Comparison of ENCODE assay signal across 8 mouse cellular contexts in the genomic region with DNA sequence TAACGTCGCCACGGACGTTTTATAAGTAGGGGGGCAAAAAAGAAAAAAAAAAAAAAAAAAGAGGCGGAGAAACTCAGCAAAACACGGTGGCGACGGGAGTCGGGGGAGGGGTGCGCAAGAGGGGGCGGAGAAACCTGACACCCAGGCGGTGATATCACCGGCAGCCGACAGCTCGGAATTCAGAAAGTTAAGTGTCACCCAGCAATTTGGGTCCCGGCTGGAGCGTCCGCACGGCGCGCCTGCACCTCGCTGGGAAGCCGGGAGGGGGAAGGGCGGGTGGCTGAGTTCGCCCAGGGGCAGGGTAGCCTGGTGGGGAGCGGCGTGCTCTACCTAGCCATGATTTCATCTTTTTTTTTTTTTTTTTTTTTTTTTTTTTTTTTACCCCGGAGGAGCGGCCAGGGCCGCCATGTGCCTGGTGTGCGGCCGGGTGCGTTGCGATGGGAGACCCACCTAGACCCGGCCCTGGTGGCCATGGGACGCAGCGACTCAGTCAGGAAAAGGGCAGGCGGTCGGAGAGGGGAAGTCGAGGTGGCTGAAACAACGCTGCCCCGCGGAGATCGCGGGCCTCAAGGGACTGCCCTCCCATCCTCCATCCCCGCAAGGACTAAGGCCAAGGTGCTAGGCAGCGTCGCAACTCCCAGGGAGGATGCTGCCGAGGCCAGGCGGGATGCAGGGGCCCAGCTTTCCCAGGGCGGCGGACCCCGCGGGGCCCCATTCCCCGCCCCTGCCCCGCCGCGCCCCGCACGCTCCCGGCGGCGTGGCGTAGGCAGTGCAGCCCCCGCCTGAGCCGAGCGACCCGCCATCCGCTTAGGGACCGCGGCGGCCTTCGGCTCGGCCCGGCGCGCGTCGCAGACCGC. TPM values are rescaled to one million over a fixed set of nuclear protein-coding genes. Genes with fewer than 3 reads are reported as not detected.
DNase-seq lines count a peak whose midpoint lies in the region; ATAC-seq and TF ChIP-seq lines count a peak whose summit lies in the region.

No protein-coding gene starts in this region.

- TF ChIP-seq CTCF in bone marrow macrophage, adult 2 months (IDR thresholded peaks at IDR 0.05; ENCODE audit: low read depth, low read length): no peak

- WGBS in embryonic facial prominence, embryonic 15.5 days: under 1% methylated on average over 80 of the region's 80 CpGs
- WGBS in heart, embryonic 10.5 days: under 1% methylated on average over 67 of the region's 80 CpGs
- WGBS in kidney, embryonic 15.5 days: under 1% methylated on average over 68 of the region's 80 CpGs
- under 1% methylated on average over 73 of the region's 80 CpGs for WGBS in liver, embryonic 12.5 days (ENCODE audit: insufficient replicate concordance)
- WGBS in stomach, embryonic 15.5 days: under 1% methylated on average over 73 of the region's 80 CpGs

- H3K9me3 ChIP-seq in embryonic facial prominence, embryonic 15.5 days (replicated peaks): no peaks in the 10 kb centered on the region
- H3K9me3 ChIP-seq in heart, embryonic 10.5 days: no peaks in the 10 kb centered on the region
- H3K9me3 ChIP-seq in kidney, embryonic 15.5 days (replicated peaks): no peaks in the 10 kb centered on the region
- H3K9me3 ChIP-seq in liver, embryonic 12.5 days (replicated peaks): no peaks in the 10 kb centered on the region
- H3K9me3 ChIP-seq in stomach, embryonic 15.5 days: no peaks in the 10 kb centered on the region

- peak overlapping the region; percentile 99 for H3K4me2 ChIP-seq in embryonic facial prominence, embryonic 15.5 days (replicated peaks)
- peak overlapping the region; percentile 95 for H3K4me2 ChIP-seq in kidney, embryonic 15.5 days
- peak overlapping the region; percentile 98 for H3K4me2 ChIP-seq in liver, embryonic 12.5 days
- H3K4me2 ChIP-seq in stomach, embryonic 15.5 days: peak overlapping the region; percentile 100

- ATAC-seq in embryonic facial prominence, embryonic 15.5 days (ENCODE audit: insufficient number of reproducible peaks, low FRiP score, low TSS enrichment, low read depth): peak; percentile 71
- ATAC-seq in kidney, embryonic 15.5 days (replicated peaks; ENCODE audit: low FRiP score): peak; percentile 65
- ATAC-seq in liver, embryonic 12.5 days: peak; percentile 70
- ATAC-seq in stomach, embryonic 15.5 days (ENCODE audit: insufficient read depth, low FRiP score, low read depth): peak; percentile 41

- no peak for TF ChIP-seq POLR2A in bone marrow macrophage, adult 2 months (IDR thresholded peaks at IDR 0.05; ENCODE audit: borderline replicate concordance, low read depth, low read length)

- H3K4me3 ChIP-seq in bone marrow macrophage, adult 2 months (ENCODE audit: insufficient read depth, low read length): peak overlapping the region; percentile 72
- H3K4me3 ChIP-seq in embryonic facial prominence, embryonic 15.5 days (replicated peaks): peak overlapping the region; percentile 87
- H3K4me3 ChIP-seq in heart, embryonic 10.5 days: peak overlapping the region; percentile 91
- H3K4me3 ChIP-seq in kidney, embryonic 15.5 days (replicated peaks): peak overlapping the region; percentile 82
- peak overlapping the region; percentile 77 for H3K4me3 ChIP-seq in liver, embryonic 12.5 days
- H3K4me3 ChIP-seq in stomach, embryonic 15.5 days (replicated peaks): peak overlapping the region; percentile 82

- H3K27ac ChIP-seq in bone marrow macrophage, adult 2 months (ENCODE audit: insufficient read depth, low read depth, low read length): peak overlapping the region; percentile 54
- peak overlapping the region; percentile 96 for H3K27ac ChIP-seq in embryonic facial prominence, embryonic 15.5 days (replicated peaks)
- H3K27ac ChIP-seq in heart, embryonic 10.5 days: peak overlapping the region; percentile 99
- peak overlapping the region; percentile 95 for H3K27ac ChIP-seq in kidney, embryonic 15.5 days
- H3K27ac ChIP-seq in liver, embryonic 12.5 days: peak overlapping the region; percentile 81
- H3K27ac ChIP-seq in stomach, embryonic 15.5 days: peak overlapping the region; percentile 92

- peaks cover 35% of the 10 kb centered on the region for H3K4me1 ChIP-seq in bone marrow macrophage, adult 2 months (ENCODE audit: control insufficient read depth, insufficient read depth, low read length)
- peaks cover 26% of the 10 kb centered on the region for H3K4me1 ChIP-seq in embryonic facial prominence, embryonic 15.5 days
- peaks cover 33% of the 10 kb centered on the region for H3K4me1 ChIP-seq in heart, embryonic 10.5 days
- peaks cover 30% of the 10 kb centered on the region for H3K4me1 ChIP-seq in kidney, embryonic 15.5 days
- peaks cover 34% of the 10 kb centered on the region for H3K4me1 ChIP-seq in liver, embryonic 12.5 days
- peaks cover 15% of the 10 kb centered on the region for H3K4me1 ChIP-seq in stomach, embryonic 15.5 days

- DNase-seq in B cell, adult 2 months: peak; percentile 82 to 84
- peak; percentile 95 for DNase-seq in heart, embryonic 10.5 days (ENCODE audit: low spot score)
- DNase-seq in natural killer cell, adult 2 months (ENCODE audit: low spot score in 2 of 2): peak; percentile 80 to 85

- H3K36me3 ChIP-seq in embryonic facial prominence, embryonic 15.5 days: no peaks in the 10 kb centered on the region
- peaks cover 5% of the 10 kb centered on the region for H3K36me3 ChIP-seq in heart, embryonic 10.5 days
- H3K36me3 ChIP-seq in kidney, embryonic 15.5 days: no peaks in the 10 kb centered on the region
- H3K36me3 ChIP-seq in liver, embryonic 12.5 days: peaks cover 6% of the 10 kb centered on the region; the same call in 1 of the 2 replicates
- no peaks in the 10 kb centered on the region for H3K36me3 ChIP-seq in stomach, embryonic 15.5 days

- H3K9ac ChIP-seq in embryonic facial prominence, embryonic 15.5 days: peak overlapping the region; percentile 77
- H3K9ac ChIP-seq in kidney, embryonic 15.5 days: peak overlapping the region; percentile 90
- H3K9ac ChIP-seq in liver, embryonic 12.5 days: peak overlapping the region; percentile 83
- H3K9ac ChIP-seq in stomach, embryonic 15.5 days: peak overlapping the region; percentile 84

- no peaks in the 10 kb centered on the region for H3K27me3 ChIP-seq in embryonic facial prominence, embryonic 15.5 days
- no peaks in the 10 kb centered on the region for H3K27me3 ChIP-seq in heart, embryonic 10.5 days (ENCODE audit: insufficient read depth, poor library complexity, severe bottlenecking)
- no peaks in the 10 kb centered on the region for H3K27me3 ChIP-seq in kidney, embryonic 15.5 days
- peaks cover 13% of the 10 kb centered on the region for H3K27me3 ChIP-seq in liver, embryonic 12.5 days (replicated peaks)
- no peaks in the 10 kb centered on the region for H3K27me3 ChIP-seq in stomach, embryonic 15.5 days (replicated peaks)

RNA-seq across cellular contexts. Expression of a gene that starts 0.9 kb away (rescaled TPM):
- 26.2 and 28.6 TPM in 2 replicates for polyA plus RNA-seq in bone marrow macrophage, adult 2 months (2012; ENCODE audit: insufficient read depth, insufficient read length, missing spikeins)
- polyA plus RNA-seq in embryonic facial prominence, embryonic 15.5 days (2015; fragmentation: Nextera tagmentation; extraction: Ambion mirVana): 3.6 and 4.2 TPM in 2 replicates
- polyA plus RNA-seq in heart, embryonic 10.5 days (2016; fragmentation: Nextera tagmentation; extraction: Ambion mirVana): 3.6 and 3.9 TPM in 2 replicates
- 3.0 and 4.6 TPM in 2 replicates for polyA plus RNA-seq in kidney, embryonic 15.5 days (2015; fragmentation: Nextera tagmentation; extraction: Ambion mirVana)
- polyA plus RNA-seq in liver, embryonic 12.5 days (2016; fragmentation: Nextera tagmentation; extraction: Ambion mirVana): 1.0 and 1.7 TPM in 2 replicates
- 3.6 and 5.0 TPM in 2 replicates for polyA plus RNA-seq in stomach, embryonic 15.5 days (2015; fragmentation: Nextera tagmentation; extraction: Ambion mirVana)

Comparison
In these comparisons a context has a peak if more than half of its experiments do, and no peak if none do; other contexts are left out.
1. Peak in every context shown above with its lines: DNase-seq, ATAC-seq, H3K4me3 ChIP-seq and H3K27ac ChIP-seq.